Mouse (Mus musculus): ENCODE results near the gene Tmem200b. TPM values are rescaled to one million over a fixed set of nuclear protein-coding genes. Genes with fewer than 3 reads are reported as not detected.

Tmem200b gene
- 0.79 and 0.82 TPM in 2 replicates for polyA plus RNA-seq (2016; fragmentation: Nextera tagmentation; extraction: Ambion mirVana)

DNA sequence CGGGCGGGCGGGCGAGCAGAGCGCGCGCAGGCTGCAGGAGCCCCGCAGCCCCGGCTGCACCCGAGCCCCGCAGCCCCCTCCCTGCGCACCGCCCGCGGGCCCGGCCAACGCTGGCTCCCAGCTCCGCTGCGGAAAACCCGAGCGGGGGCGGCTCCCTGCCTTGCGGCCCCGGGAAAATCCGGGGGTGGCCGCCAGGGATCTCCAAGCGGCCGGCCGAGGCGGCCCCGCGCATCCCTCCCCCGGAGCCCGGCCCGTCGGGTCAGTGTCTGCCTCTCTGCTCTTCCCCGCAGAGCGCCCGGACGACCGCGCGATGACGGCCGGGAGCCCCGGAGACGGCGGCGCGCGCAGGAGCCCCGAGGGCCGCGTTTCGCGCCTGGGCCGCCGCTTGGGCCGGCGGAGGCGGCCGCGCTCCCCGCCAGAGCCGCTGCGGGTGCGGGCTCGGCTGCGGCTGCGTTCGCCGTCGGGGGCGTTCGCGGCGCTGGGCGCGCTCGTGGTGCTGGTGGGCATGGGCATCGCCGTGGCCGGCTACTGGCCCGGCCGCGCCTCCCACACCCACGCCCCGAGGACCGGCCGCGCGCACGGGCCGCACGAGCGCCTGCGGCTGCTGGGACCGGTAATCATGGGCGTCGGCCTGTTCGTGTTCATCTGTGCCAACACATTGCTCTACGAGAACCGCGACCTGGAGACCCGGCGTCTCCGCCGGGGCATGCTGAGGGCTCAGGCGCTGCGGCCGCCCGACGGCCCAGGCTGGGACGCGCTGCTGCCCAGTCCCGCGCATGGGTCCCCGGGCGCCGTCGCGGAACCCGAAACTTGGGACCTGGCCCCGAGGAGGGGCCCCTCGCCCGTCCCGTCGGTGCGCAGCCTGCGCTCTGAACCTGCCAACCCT lies at the start of gene Tmem200b:
Gene Tmem200b, plus strand, starts transcription at position 311 of the 886 bp plus-strand sequence.
- ATAC-seq (ENCODE audit: low FRiP score, low read depth) = no peak
- WGBS = 2% methylated on average over 128 of the region's 130 CpGs

GRCm38 (mm10) chr4:131872672-131873292 lies 48.8 kb upstream of the Tmem200b start:
- peak; percentile 34 for ATAC-seq (ENCODE audit: low FRiP score, low read depth)
- H3K4me3 ChIP-seq = peak overlapping the region; percentile 96
- H3K9ac ChIP-seq = peak overlapping the region; percentile 65
- H3K4me2 ChIP-seq (replicated peaks) = peak overlapping the region; percentile 86
- WGBS = 14% methylated on average over 11 of the region's 11 CpGs
- no peaks in the 10 kb centered on the region for H3K9me3 ChIP-seq
- 0 out of 2 replicates have a peak overlapping the region, but pooled peaks have one; percentile 42 for H3K27ac ChIP-seq
- H3K4me1 ChIP-seq = peaks cover 34% of the 10 kb centered on the region
- 0 out of 2 replicates have a peak, but pooled peaks cover 2% of the 10 kb centered on the region for H3K36me3 ChIP-seq
- no peaks in the 10 kb centered on the region for H3K27me3 ChIP-seq (replicated peaks)

More for the DNA sequence above, at the start of gene Tmem200b:
- H3K4me2 ChIP-seq (replicated peaks) = peak within 1 kb of the TSS; percentile 88
- peaks cover 81% of the 10 kb centered on the region for H3K27me3 ChIP-seq (replicated peaks)
- H3K4me3 ChIP-seq = peak within 1 kb of the TSS; percentile 44
- peak within 1 kb of the TSS; percentile 56 for H3K9ac ChIP-seq
- H3K27ac ChIP-seq = no peak within 1 kb of the TSS
- peaks cover 37% of the 10 kb centered on the region for H3K4me1 ChIP-seq
- peaks cover 40% of the 10 kb centered on the region for H3K36me3 ChIP-seq
- no peaks in the 10 kb centered on the region for H3K9me3 ChIP-seq

DNA sequence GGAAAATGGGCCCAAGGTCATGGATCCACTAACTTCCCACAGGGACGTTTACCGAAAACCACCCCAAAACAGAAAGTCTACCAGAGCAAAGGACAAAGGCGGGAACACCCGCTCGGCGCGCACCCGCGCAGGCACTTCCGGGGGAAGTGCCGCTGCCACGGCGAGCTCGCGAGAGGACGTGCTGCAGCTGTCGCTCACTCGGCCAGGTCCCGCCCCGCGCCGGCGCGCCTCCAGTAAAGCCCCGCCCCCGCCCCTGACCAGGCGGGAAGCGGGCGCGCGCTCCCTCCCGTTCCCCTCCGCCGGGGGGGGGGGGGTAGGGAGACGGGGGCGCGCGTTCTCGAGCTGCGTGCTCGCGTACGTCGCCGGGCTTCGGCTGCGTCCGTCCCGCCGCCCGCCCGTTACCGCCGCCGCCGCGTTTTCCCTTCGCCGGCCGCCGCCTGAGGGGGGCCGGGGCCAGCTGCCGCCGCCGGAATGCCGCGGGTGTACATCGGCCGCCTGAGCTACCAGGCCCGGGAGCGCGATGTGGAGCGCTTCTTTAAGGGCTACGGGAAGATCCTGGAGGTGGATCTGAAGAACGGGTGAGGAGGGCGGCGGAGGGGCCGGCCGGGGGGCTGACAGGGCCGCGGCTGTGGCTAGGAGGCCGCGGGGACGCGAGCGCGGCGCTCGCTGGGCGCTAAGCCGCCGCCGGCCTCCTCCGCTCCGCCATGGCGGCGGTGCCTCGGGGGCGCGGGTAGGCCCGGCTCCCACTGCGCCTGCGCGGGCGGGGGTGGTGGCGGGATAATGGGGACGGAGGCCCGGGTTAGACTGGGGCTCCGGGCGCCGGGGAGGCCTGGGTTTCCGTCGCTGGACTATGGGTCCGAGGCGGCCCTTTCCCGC lies 48.0 kb upstream of the Tmem200b start, which contains the start of gene Srsf4:
Gene Srsf4, plus strand, starts transcription at position 325 of the 876 bp plus-strand sequence.
- peak; percentile 95 for ATAC-seq (ENCODE audit: low FRiP score, low read depth)
- Histone ChIP-seq H3K36me3 (no peaks in the 10 kb centered on the region), H3K9ac (peak within 1 kb of the TSS; percentile 99), H3K4me2 (replicated peaks) (peak within 1 kb of the TSS; percentile 86), H3K27me3 (replicated peaks) (no peaks in the 10 kb centered on the region), H3K9me3 (no peaks in the 10 kb centered on the region), H3K4me1 (peaks cover 36% of the 10 kb centered on the region), H3K27ac (peak within 1 kb of the TSS; percentile 97), H3K4me3 (peak within 1 kb of the TSS; percentile 96)
- under 1% methylated on average over 114 of the region's 116 CpGs for WGBS

DNA sequence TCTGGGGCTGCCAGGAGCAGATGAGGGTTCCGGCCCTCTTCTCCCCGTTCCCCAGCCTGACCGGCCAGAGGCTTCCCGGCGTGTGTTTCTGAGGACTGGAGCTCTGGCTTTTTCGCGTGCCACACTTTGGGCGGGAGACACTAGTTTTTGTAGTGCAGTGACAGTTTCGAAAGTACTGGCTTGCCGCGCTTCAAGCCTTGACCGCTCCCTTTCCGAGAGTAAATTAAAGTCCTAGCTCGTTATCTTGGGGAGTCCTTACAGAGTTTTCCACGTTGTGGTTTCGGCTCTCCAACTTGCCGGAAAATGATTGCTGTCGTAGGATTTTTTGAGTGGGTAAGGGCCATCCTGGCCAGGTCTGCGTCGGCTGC lies 47.4 kb upstream of the Tmem200b start:
- 0% methylated on average over 20 of the region's 20 CpGs for WGBS
- no peak for ATAC-seq (ENCODE audit: low FRiP score, low read depth)
- peaks cover 36% of the 10 kb centered on the region for H3K4me1 ChIP-seq
- H3K4me3 ChIP-seq = peak overlapping the region; percentile 96
- H3K9me3 ChIP-seq = no peaks in the 10 kb centered on the region
- peak overlapping the region; percentile 97 for H3K27ac ChIP-seq
- H3K27me3 ChIP-seq (replicated peaks) = no peaks in the 10 kb centered on the region
- peak overlapping the region; percentile 99 for H3K9ac ChIP-seq
- H3K4me2 ChIP-seq (replicated peaks) = peak overlapping the region; percentile 86
- H3K36me3 ChIP-seq = no peaks in the 10 kb centered on the region

- H3K4me2 ChIP-seq (replicated peaks) = peak overlapping the region; percentile 86
- peaks cover 39% of the 10 kb centered on the region for H3K4me1 ChIP-seq
- H3K36me3 ChIP-seq = no peaks in the 10 kb centered on the region
- H3K27ac ChIP-seq = no peak overlapping the region
- H3K9ac ChIP-seq = peak overlapping the region; percentile 99
- WGBS = 4% methylated on average over 11 of the region's 11 CpGs
- ATAC-seq (ENCODE audit: low FRiP score, low read depth) = no peak
- no peaks in the 10 kb centered on the region for H3K27me3 ChIP-seq (replicated peaks)
- H3K4me3 ChIP-seq = peak overlapping the region; percentile 96
- no peaks in the 10 kb centered on the region for H3K9me3 ChIP-seq
Measured at GRCm38 (mm10) chr4:131874567-131874966, 47.0 kb upstream of the Tmem200b start.

DNA sequence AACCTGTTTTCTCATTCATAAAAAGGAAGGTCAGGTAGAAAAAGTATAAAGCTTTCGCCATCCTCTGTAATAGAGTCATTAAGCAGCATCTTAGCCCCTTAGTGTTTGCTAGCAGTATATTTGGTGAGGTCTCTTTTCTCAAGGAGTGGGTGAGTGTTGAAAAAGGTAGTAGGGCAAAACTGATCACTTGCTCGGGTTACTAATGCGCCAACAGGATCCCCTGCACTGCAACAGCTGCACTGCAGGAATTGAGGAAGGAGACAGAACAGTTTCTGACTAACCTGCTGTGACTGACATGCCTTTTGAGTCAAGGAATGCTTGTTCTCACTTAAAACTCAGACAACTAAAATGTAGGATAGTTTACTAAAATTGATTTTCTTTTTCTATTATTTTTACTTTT lies 46.3 kb upstream of the Tmem200b start:
- H3K4me1 ChIP-seq = peaks cover 39% of the 10 kb centered on the region
- H3K9me3 ChIP-seq = no peaks in the 10 kb centered on the region
- WGBS = 53% methylated on average over 3 of the region's 3 CpGs
- ATAC-seq (ENCODE audit: low FRiP score, low read depth) = no peak
- no peaks in the 10 kb centered on the region for H3K27me3 ChIP-seq (replicated peaks)
- H3K36me3 ChIP-seq = no peaks in the 10 kb centered on the region
- no peak overlapping the region for H3K27ac ChIP-seq
- H3K9ac ChIP-seq = peak overlapping the region; percentile 99; the same call in 1 of the 2 replicates
- H3K4me2 ChIP-seq (replicated peaks) = peak overlapping the region; percentile 86
- peak overlapping the region; percentile 96 for H3K4me3 ChIP-seq

GRCm38 (mm10) chr4:131876836-131877235 lies 44.7 kb upstream of the Tmem200b start:
- Histone ChIP-seq H3K36me3 (no peaks in the 10 kb centered on the region), H3K4me2 (replicated peaks) (peak overlapping the region; percentile 38; the same call in 1 of the 2 replicates), H3K27ac (no peak overlapping the region), H3K9me3 (no peaks in the 10 kb centered on the region), H3K4me3 (no peak overlapping the region), H3K9ac (no peak overlapping the region), H3K4me1 (peaks cover 45% of the 10 kb centered on the region), H3K27me3 (replicated peaks) (no peaks in the 10 kb centered on the region)
- 71% methylated on average over 2 of the region's 2 CpGs for WGBS
- no peak for ATAC-seq (ENCODE audit: low FRiP score, low read depth)

DNA sequence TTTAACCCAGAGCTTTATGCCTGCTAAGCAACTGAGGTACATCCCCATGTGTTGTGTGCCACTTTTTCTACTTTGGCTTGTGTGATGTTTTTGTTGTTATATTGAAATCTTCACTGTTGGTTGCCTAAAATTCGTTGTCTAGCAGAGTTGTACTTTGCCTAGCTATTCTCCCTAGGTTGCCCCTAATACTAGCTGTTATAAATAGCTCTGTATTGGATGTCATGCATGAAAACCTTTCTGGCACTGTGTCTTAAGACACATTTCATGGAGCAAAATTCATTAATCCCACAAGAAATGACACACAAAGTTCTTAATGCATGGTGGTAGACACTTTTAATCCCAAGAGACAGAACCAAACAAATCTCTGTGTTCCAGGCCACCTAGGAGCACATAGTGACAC lies 41.9 kb upstream of the Tmem200b start:
- H3K9me3 ChIP-seq = no peaks in the 10 kb centered on the region
- H3K36me3 ChIP-seq = no peaks in the 10 kb centered on the region
- no peak for ATAC-seq (ENCODE audit: low FRiP score, low read depth)
- H3K27me3 ChIP-seq (replicated peaks) = no peaks in the 10 kb centered on the region
- H3K4me2 ChIP-seq (replicated peaks) = no peak overlapping the region
- H3K4me3 ChIP-seq = no peak overlapping the region
- no peak overlapping the region for H3K27ac ChIP-seq
- H3K9ac ChIP-seq = no peak overlapping the region
- WGBS = 95% methylated on average over 1 of the region's 1 CpGs
- peaks cover 38% of the 10 kb centered on the region for H3K4me1 ChIP-seq

DNA sequence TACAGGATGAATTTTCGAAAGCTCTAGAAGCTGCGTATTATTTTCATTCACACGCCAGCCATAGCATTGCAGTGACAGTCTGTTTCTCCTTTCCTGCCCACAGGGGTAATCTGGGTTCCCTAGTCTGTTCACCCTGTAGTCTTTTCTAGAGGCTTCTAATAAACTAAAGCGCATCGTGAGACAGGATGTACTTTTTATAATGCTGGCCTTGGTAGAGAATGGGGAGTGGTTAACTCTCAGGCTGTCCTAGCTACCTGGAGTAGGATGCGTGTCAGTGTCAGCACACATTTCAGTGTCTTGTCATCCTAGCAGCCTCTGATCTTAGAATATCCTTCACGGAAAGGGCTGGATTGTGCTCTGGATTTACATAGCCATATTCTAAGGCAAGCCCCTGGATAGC lies 40.3 kb upstream of the Tmem200b start:
- H3K9me3 ChIP-seq = no peaks in the 10 kb centered on the region
- no peak overlapping the region for H3K27ac ChIP-seq
- no peak overlapping the region for H3K4me3 ChIP-seq
- no peak for ATAC-seq (ENCODE audit: low FRiP score, low read depth)
- H3K36me3 ChIP-seq = peaks cover 12% of the 10 kb centered on the region
- H3K4me1 ChIP-seq = peaks cover 22% of the 10 kb centered on the region
- no peak overlapping the region for H3K9ac ChIP-seq
- H3K27me3 ChIP-seq (replicated peaks) = no peaks in the 10 kb centered on the region
- H3K4me2 ChIP-seq (replicated peaks) = no peak overlapping the region
- WGBS = 92% methylated on average over 7 of the region's 7 CpGs

GRCm38 (mm10) chr4:131883571-131883970 lies 38.0 kb upstream of the Tmem200b start:
- WGBS = 73% methylated on average over 6 of the region's 6 CpGs
- Histone ChIP-seq H3K4me2 (replicated peaks) (no peak overlapping the region), H3K27me3 (replicated peaks) (no peaks in the 10 kb centered on the region), H3K9me3 (no peaks in the 10 kb centered on the region), H3K36me3 (peaks cover 18% of the 10 kb centered on the region), H3K27ac (no peak overlapping the region), H3K4me3 (no peak overlapping the region), H3K4me1 (peaks cover 10% of the 10 kb centered on the region; the same call in 1 of the 2 replicates), H3K9ac (no peak overlapping the region)
- ATAC-seq (ENCODE audit: low FRiP score, low read depth) = no peak

DNA sequence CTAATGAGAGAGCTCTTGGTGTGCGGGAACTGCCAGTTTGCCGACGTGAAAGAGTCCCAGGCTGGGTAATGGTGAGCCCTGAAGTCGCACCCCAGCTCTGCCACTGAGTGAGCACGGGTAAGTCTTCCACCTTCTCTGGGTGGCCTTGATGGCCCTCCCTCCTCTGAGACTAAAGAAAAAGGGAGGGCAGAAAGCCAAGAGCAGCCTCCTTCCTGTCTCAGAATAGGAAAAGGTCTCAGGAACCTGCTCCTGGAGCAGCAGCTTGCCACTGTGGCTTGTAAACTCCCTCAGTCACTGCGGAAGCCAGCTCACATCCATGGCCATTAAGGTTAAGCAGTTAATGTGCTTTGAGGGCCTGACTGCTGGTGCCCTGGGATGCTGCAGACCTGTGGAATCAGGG lies 36.2 kb upstream of the Tmem200b start:
- Histone ChIP-seq H3K36me3 (peaks cover 18% of the 10 kb centered on the region), H3K27ac (no peak overlapping the region), H3K9me3 (no peaks in the 10 kb centered on the region), H3K9ac (no peak overlapping the region), H3K4me3 (no peak overlapping the region), H3K4me1 (peaks cover 7% of the 10 kb centered on the region; the same call in 1 of the 2 replicates), H3K27me3 (replicated peaks) (no peaks in the 10 kb centered on the region), H3K4me2 (replicated peaks) (no peak overlapping the region)
- ATAC-seq (ENCODE audit: low FRiP score, low read depth) = no peak
- WGBS = 88% methylated on average over 6 of the region's 6 CpGs
